Mouse (Mus musculus) lung, postnatal 10 days (tissue): ENCODE measurements at regions not wholly inside any gene's neighbourhood (a gene's known extent, or its start where the extent isn't known, plus 50 kb on each side); places are given as distances from the start of the nearest gene placed in this dataset.
"Not testable (repeated sequence)": the region's sequence is repeated elsewhere in the genome, so short reads cannot be mapped to it uniquely, and the experiment has no call there.

Source experiments
- DNase-seq: peaks from one replicate; pipeline ENCODE4 v3.0.0; 2021

- DNase-seq = not testable (repeated sequence)
These were observed 1137.7 kb upstream of the Zfp386 start for GRCm38 (mm10) chr12:114909799-114910198.

DNA sequence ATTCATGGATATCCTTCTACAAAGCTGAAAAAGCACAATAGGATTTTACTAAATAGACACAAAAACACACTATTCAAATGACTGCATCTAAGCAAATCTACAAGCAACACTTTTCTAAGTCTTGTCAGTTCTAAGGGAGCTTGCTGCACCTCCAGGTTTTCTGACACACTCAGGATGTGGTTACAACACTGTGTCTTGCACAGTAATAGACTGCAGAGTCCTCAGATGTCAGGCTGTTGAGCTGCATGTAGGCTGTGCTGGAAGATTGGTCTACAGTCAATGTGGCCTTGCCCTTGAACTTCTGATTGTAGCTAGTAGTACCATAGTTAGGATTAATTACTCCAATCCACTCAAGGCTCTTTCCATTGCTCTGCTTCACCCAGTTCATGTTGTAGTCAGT lies 1133.1 kb upstream of the Zfp386 start:
- DNase-seq = not testable (repeated sequence)

DNA sequence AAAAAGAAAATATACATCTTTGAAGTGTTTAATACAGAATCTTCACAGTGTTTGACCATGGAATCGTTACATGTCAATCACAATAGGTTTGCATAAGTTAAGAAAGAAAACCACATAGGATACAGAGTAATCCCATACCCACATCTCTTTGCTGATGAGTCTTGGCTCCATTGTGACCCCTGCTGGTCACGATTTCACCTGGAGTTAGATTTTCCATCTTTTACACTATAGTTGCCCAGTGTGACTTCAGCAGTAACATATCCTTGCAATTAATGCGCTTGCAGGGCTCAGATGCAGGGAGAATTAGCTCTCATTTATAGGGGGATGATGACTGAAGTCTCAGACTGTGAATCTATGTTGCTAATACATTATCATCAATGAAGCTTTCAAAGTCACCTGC lies 1119.8 kb upstream of the Zfp386 start:
- DNase-seq = no peak

DNA sequence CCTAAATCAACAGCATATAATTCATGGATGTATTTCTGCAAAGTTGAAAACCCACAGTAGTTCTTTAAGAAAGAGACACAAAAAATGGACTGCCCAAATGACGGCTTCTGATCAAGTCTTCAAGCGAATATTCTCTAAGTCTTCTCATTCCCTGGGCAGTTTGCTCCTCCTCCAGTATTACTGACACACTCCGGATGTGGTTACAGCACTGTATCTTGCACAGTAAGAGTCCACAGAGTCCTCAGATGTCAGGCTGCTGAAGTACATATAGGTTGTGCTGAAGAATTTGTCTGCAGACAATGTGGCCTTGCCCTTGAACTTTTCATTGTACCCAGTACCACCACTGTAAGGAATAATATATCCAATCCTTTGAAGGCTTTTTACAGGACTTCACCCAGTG lies 1115.4 kb upstream of the Zfp386 start:
- no peak for DNase-seq

GRCm38 (mm10) chr12:114932669-114933068 lies 1114.9 kb upstream of the Zfp386 start:
- no peak for DNase-seq

- not testable (repeated sequence) for DNase-seq
These were observed 1110.7 kb upstream of the Zfp386 start for GRCm38 (mm10) chr12:114936865-114937264.

- DNase-seq = no peak
These were observed 1107.9 kb upstream of the Zfp386 start for GRCm38 (mm10) chr12:114939576-114939975.

- no peak for DNase-seq
These were observed 1085.4 kb upstream of the Zfp386 start for GRCm38 (mm10) chr12:114962105-114962504.

DNA sequence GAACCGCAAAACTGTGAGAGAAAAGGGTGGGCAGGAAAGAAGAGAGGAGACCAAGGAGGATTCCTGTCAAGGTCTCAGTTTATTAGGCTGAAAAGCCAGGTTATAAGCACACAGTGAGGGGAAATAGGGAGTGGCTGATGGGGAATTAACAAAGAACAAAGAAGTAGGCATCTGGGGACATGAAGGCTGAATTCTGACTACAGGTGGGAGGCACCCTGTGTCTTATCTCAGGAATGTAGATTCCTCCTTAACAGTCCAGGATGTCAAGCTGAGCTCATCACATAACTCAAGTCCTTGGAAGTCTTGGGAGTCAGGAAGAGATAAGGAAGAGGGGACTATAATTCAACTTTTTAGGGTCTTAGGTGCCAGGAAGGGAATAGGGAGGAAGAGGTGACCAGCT lies 1083.3 kb upstream of the Zfp386 start:
- DNase-seq = not testable (repeated sequence)

- DNase-seq = no peak
These were observed 1065.9 kb upstream of the Zfp386 start for GRCm38 (mm10) chr12:114981476-114982136.

DNA sequence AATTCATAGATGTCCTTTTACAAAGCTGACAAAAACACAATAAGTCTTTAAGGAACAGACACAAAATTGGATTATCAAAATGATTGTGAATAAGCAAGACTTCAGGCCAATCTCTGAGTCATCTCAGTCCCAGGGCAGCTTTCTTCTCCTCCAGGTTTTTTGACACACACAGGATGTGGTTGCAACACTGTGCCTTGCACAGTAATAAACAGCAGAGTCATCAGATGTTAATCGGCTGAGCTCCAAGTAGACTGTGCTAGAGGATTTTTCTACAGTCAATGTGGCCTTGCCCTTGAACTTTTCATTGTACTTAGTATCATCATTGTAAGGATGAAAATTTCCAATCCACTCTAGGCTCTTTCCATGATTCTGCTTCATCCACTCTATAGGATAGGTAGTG lies 1056.6 kb upstream of the Zfp386 start:
- no peak for DNase-seq

DNA sequence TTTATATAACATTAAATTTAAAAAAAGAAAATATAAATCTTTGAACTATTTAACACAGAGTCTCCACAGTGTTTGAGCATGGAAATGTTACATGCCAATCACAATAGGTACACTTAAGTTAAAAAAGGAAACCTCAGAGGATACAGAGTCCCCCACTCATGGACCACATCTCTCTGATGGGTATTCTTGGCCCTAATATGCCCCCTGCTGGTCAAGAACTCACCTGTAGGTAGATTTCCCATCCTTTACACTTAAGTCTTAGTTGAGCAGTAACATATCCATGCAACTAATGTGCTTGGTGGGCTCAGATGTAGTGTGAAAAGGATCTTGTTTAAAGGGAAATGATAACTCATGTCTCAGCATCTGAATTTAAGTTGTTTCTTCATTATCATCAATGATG lies 1050.7 kb upstream of the Zfp386 start:
- DNase-seq = no peak

GRCm38 (mm10) chr12:115003118-115003517 lies 1044.4 kb upstream of the Zfp386 start:
- no peak for DNase-seq

- no peak for DNase-seq
These were observed 1039.1 kb upstream of the Zfp386 start for GRCm38 (mm10) chr12:115008434-115008833.

GRCm38 (mm10) chr12:115012751-115013150 lies 1034.8 kb upstream of the Zfp386 start:
- DNase-seq = no peak

DNA sequence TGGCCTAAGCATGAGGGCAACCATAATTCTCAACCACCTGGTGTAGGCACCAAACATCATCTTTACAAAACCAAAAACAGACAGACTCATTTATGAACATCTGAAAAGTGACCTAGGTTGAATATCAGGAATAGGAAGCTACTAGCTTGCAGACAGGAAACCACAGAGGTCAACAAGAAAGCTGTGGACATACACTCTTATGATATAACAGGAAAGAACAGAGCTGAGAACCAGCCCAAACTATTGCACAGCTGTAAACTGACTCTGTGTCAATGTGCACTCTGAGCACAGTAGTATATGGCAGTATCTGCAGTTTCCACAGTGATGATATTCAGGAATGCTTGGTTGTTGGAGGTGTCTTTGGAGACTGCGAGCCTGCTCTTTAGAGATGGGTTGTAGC lies 1023.8 kb upstream of the Zfp386 start:
- no peak for DNase-seq

GRCm38 (mm10) chr12:115034438-115035129 lies 1012.9 kb upstream of the Zfp386 start:
- DNase-seq = no peak

DNA sequence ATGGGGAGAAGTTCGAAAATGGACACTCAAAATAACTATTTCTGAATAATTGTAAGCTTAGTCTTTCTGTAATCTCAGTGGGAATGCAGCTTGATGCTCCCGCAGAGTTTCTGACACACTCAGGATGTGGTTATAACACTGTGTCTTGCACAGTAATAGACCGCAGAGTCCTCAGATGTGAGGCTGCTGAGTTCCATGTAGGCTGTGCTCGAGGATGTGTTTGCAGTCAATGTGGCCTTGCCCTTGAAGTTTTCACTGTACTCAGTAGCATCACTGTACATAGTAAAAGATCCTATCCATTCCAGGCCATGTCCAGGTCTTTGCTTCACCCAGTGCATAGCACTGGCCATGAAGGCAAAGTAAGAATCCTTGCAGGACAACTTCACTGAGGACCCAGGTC lies 992.4 kb upstream of the Zfp386 start:
- no peak for DNase-seq

DNA sequence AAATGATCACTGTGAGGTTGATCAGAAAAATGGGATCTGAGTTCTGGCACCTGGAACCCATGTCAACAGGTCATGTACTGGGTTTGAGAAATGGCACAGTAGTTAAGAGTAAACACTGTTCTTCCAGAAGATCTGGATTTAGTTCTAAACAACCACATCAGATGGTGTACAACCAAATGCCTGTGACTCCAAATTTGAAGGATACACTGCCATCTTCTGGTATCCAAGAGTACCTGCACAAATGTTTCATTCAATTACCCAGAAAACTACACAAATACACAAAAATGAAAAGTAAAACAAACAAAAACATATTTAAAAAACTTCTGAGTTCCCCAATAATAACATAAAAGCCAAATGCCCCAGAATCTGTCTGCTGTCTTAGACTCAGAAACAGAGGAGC lies 987.6 kb upstream of the Zfp386 start:
- DNase-seq = not testable (repeated sequence)

GRCm38 (mm10) chr12:115067251-115067650 lies 980.3 kb upstream of the Zfp386 start:
- DNase-seq = no peak

- DNase-seq = not testable (repeated sequence)
These were observed 956.1 kb upstream of the Zfp386 start for GRCm38 (mm10) chr12:115091460-115091859.

DNA sequence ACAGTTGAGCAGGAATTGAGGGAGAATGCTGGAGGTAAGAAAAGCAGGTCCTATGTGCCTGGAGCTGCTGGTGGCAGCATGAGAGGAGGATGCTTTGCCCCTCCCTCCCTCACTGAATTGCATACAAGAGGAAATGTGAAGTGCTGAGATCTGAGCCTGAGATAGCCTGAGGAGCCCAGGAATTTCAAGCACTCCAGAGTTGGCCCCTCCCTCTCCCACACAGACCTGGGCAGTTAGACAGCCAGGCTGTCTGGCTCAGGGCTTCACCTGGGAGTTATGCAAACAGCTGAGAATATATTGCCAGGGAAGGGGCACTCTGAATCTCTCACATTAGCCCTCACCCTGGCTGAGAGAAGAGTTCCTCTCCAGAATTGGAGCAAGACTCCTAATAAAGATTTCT lies 937.8 kb upstream of the Zfp386 start:
- no peak for DNase-seq

- not testable (repeated sequence) for DNase-seq
These were observed 928.2 kb upstream of the Zfp386 start for GRCm38 (mm10) chr12:115119134-115119826.

GRCm38 (mm10) chr12:115121259-115121658 lies 926.3 kb upstream of the Zfp386 start:
- DNase-seq = no peak
